Mouse (Mus musculus) heart, embryonic 11.5 days (tissue): ENCODE measurements at regions not wholly inside any gene's neighbourhood (a gene's known extent, or its start where the extent isn't known, plus 50 kb on each side); places are given as distances from the start of the nearest gene placed in this dataset.

Source experiments
- ATAC-seq: fragments of 200-750 bp; cut with Nextera tagmentation; replicated peaks from 2 replicates; pipeline ENCODE4 v1.8.0; 2017; ENCODE audit warnings: moderate library complexity; ENCODE audit not compliant: insufficient number of reproducible peaks, low FRiP score, low TSS enrichment
- H3K27ac ChIP-seq: fragments of 300-500 bp; sonication (generic); 2 replicates; pipeline ENCODE4 v1.5.1; 2014; ENCODE audit warnings: mild to moderate bottlenecking, low read depth, low read length
- H3K27me3 ChIP-seq: fragments of 300-500 bp; sonication (generic); 2 replicates; pipeline ENCODE4 v1.6.1; 2014; ENCODE audit warnings: mild to moderate bottlenecking, low read length, mixed read lengths; ENCODE audit not compliant: control insufficient read depth, insufficient read depth
- H3K36me3 ChIP-seq: fragments of 300-500 bp; sonication (generic); 2 replicates; pipeline ENCODE4 v1.6.1; 2014; ENCODE audit warnings: mild to moderate bottlenecking, low read length, moderate library complexity, mixed read lengths; ENCODE audit not compliant: control insufficient read depth, insufficient read depth
- H3K4me1 ChIP-seq: fragments of 300-500 bp; sonication (generic); 2 replicates; pipeline ENCODE4 v1.6.1; 2014; ENCODE audit warnings: low read length; ENCODE audit not compliant: control insufficient read depth, insufficient read depth
- H3K4me2 ChIP-seq: fragments of 300-500 bp; sonication (generic); 2 replicates; pipeline ENCODE4 v1.6.1; 2014; ENCODE audit warnings: mild to moderate bottlenecking, moderate library complexity
- H3K4me3 ChIP-seq: fragments of 300-500 bp; sonication (generic); 2 replicates; pipeline ENCODE4 v1.5.1; 2014; ENCODE audit warnings: low read depth, low read length
- H3K9ac ChIP-seq: fragments of 300-500 bp; sonication (generic); 2 replicates; pipeline ENCODE4 v1.6.1; 2014; ENCODE audit warnings: mild to moderate bottlenecking, low read depth, low read length, moderate library complexity
- H3K9me3 ChIP-seq: fragments of 300-500 bp; sonication (generic); replicated peaks from 2 replicates; pipeline ENCODE4 v1.6.1; 2016; ENCODE audit warnings: low read length; ENCODE audit not compliant: control insufficient read depth
- WGBS: fragments of 180-500 bp; shearing (Covaris S2); extraction: QIAGEN DNeasy Blood & Tissue Kit; methylation state at CpG from one replicate; pipeline ENCODE4 v1.1.7; 2014; ENCODE audit not compliant: insufficient replicate concordance; 5-methylcytosine and 5-hydroxymethylcytosine counted together

- Histone ChIP-seq H3K27ac (no peak overlapping the region), H3K9ac (no peak overlapping the region), H3K36me3 (no peaks in the 10 kb centered on the region), H3K27me3 (no peaks in the 10 kb centered on the region), H3K4me2 (no peak overlapping the region), H3K9me3 (no peaks in the 10 kb centered on the region), H3K4me1 (peaks cover 31% of the 10 kb centered on the region), H3K4me3 (no peak overlapping the region)
- no peak for ATAC-seq
- 67% methylated on average over 2 of the region's 2 CpGs for WGBS
These were observed 83.6 kb upstream of the Camk1g start for GRCm38 (mm10) chr1:193453654-193454053.

- H3K4me2 ChIP-seq, result no peak overlapping the region
- 32% methylated on average over 4 of the region's 4 CpGs for WGBS
- H3K9me3 ChIP-seq, result no peaks in the 10 kb centered on the region
- ATAC-seq, result no peak
- H3K9ac ChIP-seq, result no peak overlapping the region
- H3K27ac ChIP-seq, result no peak overlapping the region
- H3K4me3 ChIP-seq, result no peak overlapping the region
- H3K4me1 ChIP-seq, result peaks cover 29% of the 10 kb centered on the region
- H3K27me3 ChIP-seq, result no peaks in the 10 kb centered on the region
- H3K36me3 ChIP-seq, result no peaks in the 10 kb centered on the region
These were observed 81.5 kb upstream of the Camk1g start for GRCm38 (mm10) chr1:193451471-193452135.

GRCm38 (mm10) chr1:193450814-193451213 is 80.7 kb upstream of the Camk1g start:
- no peak for ATAC-seq
- H3K4me1 ChIP-seq, result peaks cover 29% of the 10 kb centered on the region
- no peaks in the 10 kb centered on the region for H3K9me3 ChIP-seq
- no peak overlapping the region for H3K27ac ChIP-seq
- H3K4me2 ChIP-seq, result no peak overlapping the region
- 27% methylated on average over 3 of the region's 3 CpGs for WGBS
- no peaks in the 10 kb centered on the region for H3K27me3 ChIP-seq
- no peaks in the 10 kb centered on the region for H3K36me3 ChIP-seq
- H3K4me3 ChIP-seq, result no peak overlapping the region
- H3K9ac ChIP-seq, result no peak overlapping the region

- peak overlapping the region; percentile 73 for H3K27ac ChIP-seq
- no peak overlapping the region for H3K9ac ChIP-seq
- H3K27me3 ChIP-seq, result no peaks in the 10 kb centered on the region
- ATAC-seq, result no peak
- H3K9me3 ChIP-seq, result no peaks in the 10 kb centered on the region
- H3K36me3 ChIP-seq, result no peaks in the 10 kb centered on the region
- H3K4me3 ChIP-seq, result no peak overlapping the region
- WGBS, result 56% methylated on average over 6 of the region's 6 CpGs
- H3K4me1 ChIP-seq, result peaks cover 29% of the 10 kb centered on the region
- peak overlapping the region; percentile 14; the same call in 1 of the 2 replicates for H3K4me2 ChIP-seq
These were observed 80.1 kb upstream of the Camk1g start for GRCm38 (mm10) chr1:193450201-193450600.

- ATAC-seq, result 0 out of 2 replicates have a peak, but pooled peaks have one; percentile 54
- H3K4me2 ChIP-seq, result peak overlapping the region; percentile 14; the same call in 1 of the 2 replicates
- H3K9ac ChIP-seq, result peak overlapping the region; percentile 40; the same call in 1 of the 2 replicates
- H3K27ac ChIP-seq, result peak overlapping the region; percentile 73
- H3K4me3 ChIP-seq, result no peak overlapping the region
- no peaks in the 10 kb centered on the region for H3K27me3 ChIP-seq
- H3K36me3 ChIP-seq, result no peaks in the 10 kb centered on the region
- WGBS, result 9% methylated on average over 7 of the region's 7 CpGs
- peaks cover 29% of the 10 kb centered on the region for H3K4me1 ChIP-seq
- H3K9me3 ChIP-seq, result no peaks in the 10 kb centered on the region
These were observed 79.5 kb upstream of the Camk1g start for GRCm38 (mm10) chr1:193449394-193450103.

- Histone ChIP-seq H3K4me1 (peaks cover 29% of the 10 kb centered on the region), H3K27ac (peak overlapping the region; percentile 51; the same call in 1 of the 2 replicates), H3K36me3 (no peaks in the 10 kb centered on the region), H3K9me3 (no peaks in the 10 kb centered on the region), H3K4me3 (no peak overlapping the region), H3K9ac (peak overlapping the region; percentile 40; the same call in 1 of the 2 replicates), H3K27me3 (no peaks in the 10 kb centered on the region), H3K4me2 (no peak overlapping the region)
- 41% methylated on average over 3 of the region's 3 CpGs for WGBS
- no peak for ATAC-seq
These were observed 78.8 kb upstream of the Camk1g start for GRCm38 (mm10) chr1:193448793-193449393.

GRCm38 (mm10) chr1:193447647-193448046 is 77.5 kb upstream of the Camk1g start:
- Histone ChIP-seq H3K27ac (no peak overlapping the region), H3K27me3 (no peaks in the 10 kb centered on the region), H3K36me3 (no peaks in the 10 kb centered on the region), H3K9me3 (no peaks in the 10 kb centered on the region), H3K4me1 (peaks cover 29% of the 10 kb centered on the region), H3K4me2 (no peak overlapping the region), H3K9ac (no peak overlapping the region), H3K4me3 (no peak overlapping the region)
- 84% methylated on average over 5 of the region's 5 CpGs for WGBS
- no peak for ATAC-seq

- 73% methylated on average over 1 of the region's 1 CpGs for WGBS
- no peak overlapping the region for H3K27ac ChIP-seq
These were observed 74.0 kb upstream of the Camk1g start for GRCm38 (mm10) chr1:193443964-193444676.

More at GRCm38 (mm10) chr1:193443964-193444676, 74.0 kb upstream of the Camk1g start:
- Histone ChIP-seq H3K9ac (no peak overlapping the region), H3K27me3 (no peaks in the 10 kb centered on the region), H3K4me3 (no peak overlapping the region), H3K9me3 (no peaks in the 10 kb centered on the region), H3K4me2 (no peak overlapping the region), H3K4me1 (peaks cover 2% of the 10 kb centered on the region), H3K36me3 (no peaks in the 10 kb centered on the region)
- no peak for ATAC-seq
